ENCODE assay signal across 8 mouse cellular contexts in the genomic region with DNA sequence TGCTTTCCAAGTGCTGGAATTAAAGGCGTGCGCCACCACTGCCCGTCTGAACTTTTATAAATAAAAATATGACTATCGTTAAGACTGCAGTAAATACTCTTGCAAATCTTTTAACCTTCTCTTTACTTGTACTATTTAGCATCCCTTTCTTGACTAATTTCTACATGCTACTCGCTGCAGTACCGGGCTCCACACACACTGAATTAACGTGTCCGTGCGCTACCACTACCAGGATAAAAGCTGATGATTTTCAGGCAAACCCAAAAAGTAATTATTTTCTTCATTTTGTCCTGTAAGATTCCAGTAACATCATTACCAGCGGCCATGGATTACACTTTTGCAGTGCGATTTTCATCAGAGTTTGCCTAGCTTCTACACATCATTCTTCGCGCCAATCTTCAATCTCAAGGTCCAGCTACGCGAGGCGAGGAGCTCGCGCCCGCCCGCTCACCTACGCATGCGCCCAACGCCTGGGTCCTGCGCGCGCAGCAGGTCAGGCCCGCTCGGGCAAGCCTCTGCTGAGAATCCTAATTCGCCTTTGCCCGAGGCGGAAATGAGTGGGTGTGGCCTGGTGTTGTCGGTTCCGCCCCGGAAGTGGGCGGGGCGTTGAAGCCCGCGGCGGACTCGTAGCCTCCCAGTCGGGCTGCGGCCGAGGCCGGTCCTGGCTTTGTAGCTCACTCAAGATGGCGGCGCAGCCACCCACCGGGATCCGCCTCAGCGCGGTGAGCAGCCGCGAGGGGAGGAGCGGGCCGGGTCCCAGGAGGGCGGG. TPM values are rescaled to one million over a fixed set of nuclear protein-coding genes. Genes with fewer than 3 reads are reported as not detected.
DNase-seq lines count a peak whose midpoint lies in the region; ATAC-seq and TF ChIP-seq lines count a peak whose summit lies in the region.

TSS of gene Morc3 (plus strand) at position 495 of the 769 bp plus-strand sequence.

- ATAC-seq in forebrain, postnatal 0 days: peak; percentile 98
- ATAC-seq in lung, embryonic 15.5 days (ENCODE audit: borderline replicate concordance, extremely low read depth, low FRiP score, low TSS enrichment): peak; percentile 96

- H3K4me2 ChIP-seq in forebrain, postnatal 0 days (ENCODE audit: low read depth): peak within 1 kb of the TSS; percentile 72
- peak within 1 kb of the TSS; percentile 76 for H3K4me2 ChIP-seq in lung, embryonic 15.5 days

- peak within 1 kb of the TSS; percentile 90 for H3K9ac ChIP-seq in MEL (ENCODE audit: control insufficient read depth, low read depth, low read length, poor library complexity, severe bottlenecking)
- H3K9ac ChIP-seq in forebrain, postnatal 0 days: peak within 1 kb of the TSS; percentile 97
- peak within 1 kb of the TSS; percentile 92 for H3K9ac ChIP-seq in lung, embryonic 15.5 days

- TF ChIP-seq POLR2A in MEL (IDR thresholded peaks at IDR 0.05; ENCODE audit: control insufficient read depth in 1 of 2, insufficient read depth in 1 of 2, low read depth in 1 of 2, low read length in 2 of 2, poor library complexity in 1 of 2): peak; percentile 94 to 96
- peak; percentile 89 for TF ChIP-seq POLR2A in cerebellum, adult 2 months (IDR thresholded peaks at IDR 0.05; ENCODE audit: borderline replicate concordance, insufficient read depth, low read length)

- peak within 1 kb of the TSS; percentile 95 to 96 for H3K4me3 ChIP-seq in MEL (ENCODE audit: control insufficient read depth in 1 of 2, insufficient read depth in 1 of 2, low read depth in 2 of 2, low read length in 2 of 2)
- peak within 1 kb of the TSS; percentile 57 for H3K4me3 ChIP-seq in cerebellum, adult 2 months (replicated peaks; ENCODE audit: insufficient read depth, low read depth, low read length)
- H3K4me3 ChIP-seq in forebrain, postnatal 0 days (ENCODE audit: low read depth, low read length): peak within 1 kb of the TSS; percentile 91
- H3K4me3 ChIP-seq in lung, embryonic 15.5 days: peak within 1 kb of the TSS; percentile 76

- DNase-seq in MEL (ENCODE audit: low read depth, low spot score): peak; percentile 99
- DNase-seq in cerebellum, adult 2 months: peak; percentile 99 to 100
- DNase-seq in forebrain, postnatal 0 days: peak; percentile 100
- peak; percentile 100 for DNase-seq in heart, postnatal 4 days
- peak; percentile 99 for DNase-seq in layer of hippocampus, adult 8-10 months (ENCODE audit: low spot score in 2 of 2)
- DNase-seq in ovary, adult 18-20 months (ENCODE audit: low spot score): peak; percentile 99
- peak; percentile 100 for DNase-seq in thymus, postnatal 0 days (ENCODE audit: low spot score)

- TF ChIP-seq CTCF in MEL (IDR thresholded peaks at IDR 0.05 in 2 of 3, conservative IDR thresholded peaks at IDR 0.05 in 1 of 3; ENCODE audit: control insufficient read depth in 1 of 3, insufficient read depth in 1 of 3, low read depth in 2 of 3, low read length in 3 of 3, poor library complexity in 1 of 3, severe bottlenecking in 1 of 3): 0 out of 6 replicates have a peak, but pooled peaks of 1 of the 3 experiments have one; percentile 5
- no peak for TF ChIP-seq CTCF in cerebellum, adult 2 months (IDR thresholded peaks at IDR 0.05; ENCODE audit: borderline replicate concordance, insufficient read depth, low read depth, low read length)
- no peak for TF ChIP-seq CTCF in forebrain, postnatal 0 days (IDR thresholded peaks at IDR 0.05; ENCODE audit: low read depth)

- peaks cover 46% of the 10 kb centered on the region for H3K79me2 ChIP-seq in MEL (ENCODE audit: control insufficient read depth, insufficient read depth, low read length, poor library complexity)

- WGBS in cerebellum, adult 2 months: 12% methylated on average over 54 of the region's 55 CpGs
- WGBS in forebrain, postnatal 0 days: 12% methylated on average over 53 of the region's 55 CpGs
- 11% methylated on average over 55 of the region's 55 CpGs for WGBS in lung, embryonic 15.5 days

- H3K36me3 ChIP-seq in MEL (ENCODE audit: control insufficient read depth in 1 of 2, insufficient read depth in 2 of 2, low read length in 2 of 2): peaks cover 0 to 23% of the 10 kb centered on the region in 2 experiments
- H3K36me3 ChIP-seq in forebrain, postnatal 0 days (ENCODE audit: insufficient read depth): no peaks in the 10 kb centered on the region
- H3K36me3 ChIP-seq in lung, embryonic 15.5 days: no peaks in the 10 kb centered on the region

- no peaks in the 10 kb centered on the region for H3K9me3 ChIP-seq in MEL (replicated peaks; ENCODE audit: insufficient read depth, low read length)
- no peaks in the 10 kb centered on the region for H3K9me3 ChIP-seq in forebrain, postnatal 0 days (ENCODE audit: low read length)
- H3K9me3 ChIP-seq in lung, embryonic 15.5 days: no peaks in the 10 kb centered on the region

- no peaks in the 10 kb centered on the region for H3K27me3 ChIP-seq in MEL (ENCODE audit: control insufficient read depth in 1 of 2, insufficient read depth in 2 of 2, low read length in 2 of 2)
- H3K27me3 ChIP-seq in cerebellum, adult 2 months (ENCODE audit: control insufficient read depth, insufficient read depth, low read length): no peaks in the 10 kb centered on the region
- no peaks in the 10 kb centered on the region for H3K27me3 ChIP-seq in forebrain, postnatal 0 days (ENCODE audit: insufficient read depth, low read length)
- no peaks in the 10 kb centered on the region for H3K27me3 ChIP-seq in lung, embryonic 15.5 days

- H3K4me1 ChIP-seq in MEL (ENCODE audit: control insufficient read depth in 1 of 2, insufficient read depth in 2 of 2, low read length in 2 of 2): peaks cover 3 to 13% of the 10 kb centered on the region in 2 experiments
- no peaks in the 10 kb centered on the region for H3K4me1 ChIP-seq in cerebellum, adult 2 months (ENCODE audit: control insufficient read depth, insufficient read depth, low read length)
- H3K4me1 ChIP-seq in forebrain, postnatal 0 days (ENCODE audit: insufficient read depth): no peaks in the 10 kb centered on the region
- peaks cover 19% of the 10 kb centered on the region for H3K4me1 ChIP-seq in lung, embryonic 15.5 days

- no peak for TF ChIP-seq RAD21 in MEL (IDR thresholded peaks at IDR 0.05; ENCODE audit: low read depth, low read length)

- TF ChIP-seq EP300 in MEL (IDR thresholded peaks at IDR 0.05; ENCODE audit: low read depth in 1 of 2, low read length in 2 of 2): peak in 1 of 2 experiments; percentile 9; a peak in 1 of 4 replicates

- peak within 1 kb of the TSS; percentile 73 for H3K27ac ChIP-seq in MEL (ENCODE audit: control insufficient read depth, low read depth, low read length)
- H3K27ac ChIP-seq in cerebellum, adult 2 months (ENCODE audit: insufficient read depth, low read length): peak within 1 kb of the TSS; percentile 27
- H3K27ac ChIP-seq in forebrain, postnatal 0 days (ENCODE audit: low read depth, low read length): peak within 1 kb of the TSS; percentile 94
- H3K27ac ChIP-seq in lung, embryonic 15.5 days: peak within 1 kb of the TSS; percentile 95

TF ChIP-seq in MEL, 35 proteins besides CTCF, POLR2A, EP300 and RAD21 (continues in another document):
- peak; percentile 84 for TF ChIP-seq HCFC1 (IDR thresholded peaks at IDR 0.05; ENCODE audit: low read depth, low read length)
- TF ChIP-seq MXI1 (IDR thresholded peaks at IDR 0.05; ENCODE audit: low read depth, low read length): no peak
- no peak for TF ChIP-seq SMC3 (IDR thresholded peaks at IDR 0.05; ENCODE audit: low read depth, low read length)
- no peak for TF ChIP-seq TAL1 (IDR thresholded peaks at IDR 0.05; ENCODE audit: low read length)
- no peak for TF ChIP-seq MAFK (IDR thresholded peaks at IDR 0.05; ENCODE audit: borderline replicate concordance, low read depth, low read length)
- no peak for TF ChIP-seq POLR2AphosphoS5 (IDR thresholded peaks at IDR 0.05; ENCODE audit: borderline replicate concordance, low read depth, low read length)
- no peak for TF ChIP-seq GABPA (IDR thresholded peaks at IDR 0.05; ENCODE audit: low read depth, low read length)
- peak; percentile 62 for TF ChIP-seq TCF12 (IDR thresholded peaks at IDR 0.05; ENCODE audit: low read depth, low read length)
- TF ChIP-seq MAX (IDR thresholded peaks at IDR 0.05; ENCODE audit: low read length): peak; percentile 99
- TF ChIP-seq UBTF (IDR thresholded peaks at IDR 0.05; ENCODE audit: borderline replicate concordance, insufficient read depth, low read depth, low read length): no peak
- TF ChIP-seq NELFE (IDR thresholded peaks at IDR 0.05; ENCODE audit: low read depth, low read length): peak; percentile 85
- no peak for TF ChIP-seq CHD1 (IDR thresholded peaks at IDR 0.05; ENCODE audit: low read depth, low read length)
- TF ChIP-seq SIN3A (IDR thresholded peaks at IDR 0.05; ENCODE audit: low read length): peak; percentile 78
- TF ChIP-seq CHD2 (IDR thresholded peaks at IDR 0.05; ENCODE audit: low read length): no peak
- no peak for TF ChIP-seq BHLHE40 (IDR thresholded peaks at IDR 0.05; ENCODE audit: borderline replicate concordance, low read depth, low read length)
- peak; percentile 82 for TF ChIP-seq TBP (IDR thresholded peaks at IDR 0.05; ENCODE audit: low read depth, low read length)
- TF ChIP-seq MAZ (IDR thresholded peaks at IDR 0.05; ENCODE audit: low read depth, low read length): no peak
- TF ChIP-seq ZNF384 (IDR thresholded peaks at IDR 0.05; ENCODE audit: low read depth, low read length): no peak
- TF ChIP-seq RCOR1 (IDR thresholded peaks at IDR 0.05; ENCODE audit: low read depth, low read length): no peak
- peak; percentile 99; the same call in 1 of the 2 replicates for TF ChIP-seq NRF1 (IDR thresholded peaks at IDR 0.05; ENCODE audit: insufficient read depth, low read depth, low read length, poor library complexity, severe bottlenecking)
- 0 out of 2 replicates have a peak, but pooled peaks have one; percentile 57 for TF ChIP-seq MYC (IDR thresholded peaks at IDR 0.05; ENCODE audit: low read depth, low read length)
- no peak for TF ChIP-seq MEF2A (IDR thresholded peaks at IDR 0.05; ENCODE audit: extremely low read depth, insufficient replicate concordance, low read depth, low read length, poor library complexity, severe bottlenecking)

RNA-seq across cellular contexts. Expression of gene Morc3, which starts in this region (rescaled TPM):
- total RNA-seq in MEL (2012; rRNA removed): 35.1 and 39.1 TPM in 2 replicates
- 100 to 1,000 TPM in 1 of 2 experiments, 10 to 100 TPM in 1; 23.3 to 276 TPM for polyA plus RNA-seq in MEL (2012; ENCODE audit: insufficient read depth in 1 of 2, insufficient read length in 2 of 2, low read depth in 1 of 2, low replicate concordance in 2 of 2, missing spikeins in 1 of 2)
- 25.1 and 25.8 TPM in 2 replicates for polyA plus RNA-seq in cerebellum, adult 2 months (2012; rRNA removed)
- total RNA-seq in forebrain, postnatal 0 days (2014; rRNA removed): 53.5 and 61.7 TPM in 2 replicates
- polyA plus RNA-seq in forebrain, postnatal 0 days (2015; fragmentation: Nextera tagmentation; extraction: Ambion mirVana): 18.6 and 25.8 TPM in 2 replicates
- 10 to 100 TPM; 23.7 to 26.5 TPM for total RNA-seq in heart, postnatal 4 days (2021)
- total RNA-seq in layer of hippocampus, adult 8-10 months (2022): 10 to 100 TPM; 29.2 to 48.5 (median 41.1) TPM
- 31.8 and 33.1 TPM in 2 replicates for polyA plus RNA-seq in lung, embryonic 15.5 days (2015; fragmentation: Nextera tagmentation; extraction: Ambion mirVana)
- 37.9 and 39.9 TPM in 2 replicates for polyA plus RNA-seq in thymus, postnatal 0 days (2015; fragmentation: Nextera tagmentation; extraction: Ambion mirVana)

Comparison
In these comparisons a context has a peak if more than half of its experiments do, and no peak if none do; other contexts are left out.
1. Peak in every context shown above with its lines: DNase-seq, ATAC-seq, H3K4me3 ChIP-seq and H3K27ac ChIP-seq.
2. H3K27ac ChIP-seq: peak in every context shown above with its lines; median percentile 95 in lung, embryonic 15.5 days; 94 in forebrain, postnatal 0 days; 73 in MEL; 27 in cerebellum, adult 2 months.